Mouse (Mus musculus) ES-Bruce4 (cell line): ENCODE measurements around the gene Tes3-ps. TPM values are rescaled to one million over a fixed set of nuclear protein-coding genes. Genes with fewer than 3 reads are reported as not detected.

Experiments
- H3K27ac ChIP-seq: 2 replicates; pipeline ENCODE4 v1.5.1; 2012; ENCODE audit warnings: low read length, inconsistent platforms; ENCODE audit not compliant: insufficient read depth
- H3K27me3 ChIP-seq: 2 replicates; pipeline ENCODE4 v1.6.1; 2012; ENCODE audit warnings: mild to moderate bottlenecking, low read length, inconsistent platforms; ENCODE audit not compliant: control insufficient read depth, poor library complexity, insufficient read depth, severe bottlenecking
- H3K36me3 ChIP-seq: 2 replicates; pipeline ENCODE4 v1.6.1; 2012; ENCODE audit warnings: inconsistent platforms, mild to moderate bottlenecking, low read length, moderate library complexity; ENCODE audit not compliant: control insufficient read depth, poor library complexity, insufficient read depth, severe bottlenecking
- H3K4me1 ChIP-seq: one replicate; pipeline ENCODE4 v1.8.1; 2011; ENCODE audit warnings: low read length; ENCODE audit not compliant: control insufficient read depth, insufficient read depth
- H3K4me3 ChIP-seq: 2 replicates; pipeline ENCODE4 v1.5.1; 2011; ENCODE audit warnings: low read depth, mild to moderate bottlenecking, low read length
- H3K9ac ChIP-seq: 2 replicates; pipeline ENCODE4 v1.6.1; 2012; ENCODE audit warnings: low read depth, mild to moderate bottlenecking, inconsistent platforms; ENCODE audit not compliant: poor library complexity, severe bottlenecking
- H3K9me3 ChIP-seq: replicated peaks from 2 replicates; pipeline ENCODE4 v1.6.1; 2012; ENCODE audit warnings: mild to moderate bottlenecking, low read length, inconsistent platforms; ENCODE audit not compliant: control insufficient read depth, poor library complexity, insufficient read depth, severe bottlenecking
- CTCF ChIP-seq: IDR thresholded peaks from one replicate; pipeline ENCODE4 v1.8.1; 2011; ENCODE audit warnings: low read depth, low read length
- EP300 ChIP-seq: IDR thresholded peaks from 2 replicates; pipeline ENCODE4 v1.6.1; 2011; ENCODE audit warnings: low read depth, low read length; ENCODE audit not compliant: insufficient read depth
- POLR2A ChIP-seq: IDR thresholded peaks from one replicate; pipeline ENCODE4 v1.8.1; 2011; ENCODE audit warnings: low read length; ENCODE audit not compliant: insufficient read depth
- polyA plus RNA-seq: library from polyadenylated mRNA; stranded (reverse); fragments of >200 nt; gene quantifications from 2 replicates; pipeline ENCODE4 v1.2.4, GENCODE M21; 2011; ENCODE audit warnings: low read depth; ENCODE audit not compliant: missing spikeins, insufficient read depth, insufficient read length

Gene Tes3-ps
- polyA plus RNA-seq, 1 experiment: 5.4 TPM

DNA sequence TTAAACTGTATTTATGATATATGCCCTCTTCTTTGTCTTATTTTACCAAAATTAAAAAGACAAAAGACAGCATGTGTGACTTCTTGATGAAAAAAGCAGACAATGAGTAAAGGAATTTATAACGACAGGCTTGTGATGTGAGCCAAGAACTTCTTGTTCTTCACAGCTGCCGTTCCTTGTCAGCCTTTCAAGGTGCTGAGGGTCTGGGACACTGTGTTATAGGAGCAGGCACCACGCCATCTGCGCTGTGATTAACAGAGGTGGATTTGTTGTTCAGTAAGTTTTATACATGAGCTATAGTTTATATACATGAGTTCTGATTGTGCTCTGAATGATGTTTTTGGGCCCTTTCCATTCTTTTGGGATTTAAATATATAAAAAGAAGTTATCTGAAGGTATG lies 13.7 kb upstream of the Tes3-ps start:
- no peak overlapping the region for H3K4me3 ChIP-seq
- no peaks in the 10 kb centered on the region for H3K36me3 ChIP-seq
- H3K9ac ChIP-seq: no peak overlapping the region
- no peaks in the 10 kb centered on the region for H3K4me1 ChIP-seq
- H3K27ac ChIP-seq: no peak overlapping the region
- no peaks in the 10 kb centered on the region for H3K27me3 ChIP-seq
- TF ChIP-seq POLR2A: no peak
- no peak for TF ChIP-seq CTCF
- TF ChIP-seq EP300: no peak
- H3K9me3 ChIP-seq: no peaks in the 10 kb centered on the region

GRCm38 (mm10) chr13:49480057-49480456 lies 13.1 kb upstream of the Tes3-ps start:
- Histone ChIP-seq H3K4me3 (no peak overlapping the region), H3K27me3 (no peaks in the 10 kb centered on the region), H3K27ac (no peak overlapping the region), H3K9ac (no peak overlapping the region), H3K9me3 (no peaks in the 10 kb centered on the region), H3K36me3 (no peaks in the 10 kb centered on the region), H3K4me1 (no peaks in the 10 kb centered on the region)
- TF ChIP-seq EP300 (no peak), POLR2A (no peak), CTCF (no peak)

- H3K9ac ChIP-seq: no peak overlapping the region
- TF ChIP-seq POLR2A (no peak), CTCF (no peak), EP300 (no peak)
Observed at GRCm38 (mm10) chr13:49480551-49480950, 12.6 kb upstream of the Tes3-ps start.

DNA sequence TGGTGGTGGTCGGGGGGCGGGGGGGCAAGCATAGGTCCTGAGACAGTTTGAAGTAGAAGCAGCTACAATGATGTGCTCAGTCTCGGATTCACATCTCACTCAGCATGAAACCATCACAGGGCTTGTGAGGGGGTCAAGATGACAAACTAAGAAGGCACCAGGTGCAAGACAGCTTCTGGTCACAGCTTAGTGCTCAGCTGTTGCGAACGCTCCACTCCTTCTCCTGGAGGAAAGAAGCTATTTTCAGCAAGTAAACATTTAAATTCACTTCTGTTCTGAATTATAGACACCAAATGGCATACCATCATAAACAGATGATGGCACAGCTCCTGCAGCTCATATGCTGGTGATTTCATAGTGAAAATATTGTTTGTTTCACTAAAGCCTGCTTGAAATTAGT lies 7.7 kb upstream of the Tes3-ps start:
- no peak for TF ChIP-seq CTCF
- no peak for TF ChIP-seq EP300
- TF ChIP-seq POLR2A: no peak
- Histone ChIP-seq H3K27ac (no peak overlapping the region), H3K27me3 (no peaks in the 10 kb centered on the region), H3K9me3 (no peaks in the 10 kb centered on the region), H3K36me3 (no peaks in the 10 kb centered on the region), H3K9ac (no peak overlapping the region), H3K4me3 (no peak overlapping the region), H3K4me1 (no peaks in the 10 kb centered on the region)

More at GRCm38 (mm10) chr13:49480551-49480950, 12.6 kb upstream of the Tes3-ps start:
- no peaks in the 10 kb centered on the region for H3K4me1 ChIP-seq
- H3K36me3 ChIP-seq: no peaks in the 10 kb centered on the region
- no peak overlapping the region for H3K4me3 ChIP-seq
- H3K27ac ChIP-seq: no peak overlapping the region
- no peaks in the 10 kb centered on the region for H3K27me3 ChIP-seq
- H3K9me3 ChIP-seq: no peaks in the 10 kb centered on the region

DNA sequence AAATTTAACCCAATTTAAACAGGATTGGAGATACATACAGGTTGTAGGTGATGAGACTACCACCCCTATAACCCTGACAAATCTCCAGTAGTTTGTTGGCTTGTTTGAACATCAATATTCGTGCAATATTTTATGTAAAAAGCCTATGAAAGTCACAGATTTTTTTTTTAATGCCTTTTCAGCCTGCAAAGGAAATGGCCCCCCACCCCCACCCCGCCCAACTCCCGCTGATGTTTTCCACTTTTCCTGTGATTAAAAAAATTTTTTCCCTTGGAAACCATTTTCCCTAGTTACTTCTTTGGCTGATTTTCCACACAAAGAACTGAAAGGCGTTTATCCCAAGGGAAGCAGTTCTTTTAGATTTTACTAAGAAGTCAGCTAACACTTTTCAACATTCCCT lies 11.4 kb downstream of the Tes3-ps start, which contains the start of gene Ecm2:
TSS of gene Ecm2 (plus strand) at position 301 of the 400 bp plus-strand sequence.
- TF ChIP-seq EP300 (no peak), POLR2A (no peak), CTCF (no peak)
- no peaks in the 10 kb centered on the region for H3K9me3 ChIP-seq
- no peak within 1 kb of the TSS for H3K27ac ChIP-seq
- no peaks in the 10 kb centered on the region for H3K4me1 ChIP-seq
- no peaks in the 10 kb centered on the region for H3K36me3 ChIP-seq
- H3K27me3 ChIP-seq: no peaks in the 10 kb centered on the region
- no peak within 1 kb of the TSS for H3K4me3 ChIP-seq
- H3K9ac ChIP-seq: no peak within 1 kb of the TSS

DNA sequence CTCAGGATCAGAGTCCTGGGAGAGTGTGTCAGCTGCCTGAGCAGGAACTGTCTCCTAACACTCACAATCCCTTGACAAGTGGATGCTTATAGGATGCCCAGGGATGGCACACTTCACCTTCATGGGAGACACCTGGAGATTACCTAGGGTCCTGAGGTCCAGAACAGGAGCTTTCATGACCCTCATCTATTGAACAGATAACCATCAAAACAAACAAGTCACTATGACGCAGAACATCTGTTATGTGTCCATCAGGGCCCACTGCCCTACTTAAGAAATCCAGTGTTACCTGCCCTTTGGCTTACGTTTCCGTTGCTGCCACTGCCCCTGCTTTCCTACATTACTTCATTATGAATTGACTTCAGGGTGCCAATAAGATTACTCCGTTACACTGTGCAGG lies 12.7 kb downstream of the Tes3-ps start:
- Histone ChIP-seq H3K36me3 (no peaks in the 10 kb centered on the region), H3K27me3 (no peaks in the 10 kb centered on the region), H3K4me3 (no peak overlapping the region), H3K4me1 (no peaks in the 10 kb centered on the region), H3K27ac (no peak overlapping the region), H3K9me3 (no peaks in the 10 kb centered on the region), H3K9ac (no peak overlapping the region)
- TF ChIP-seq CTCF (no peak), EP300 (no peak), POLR2A (no peak)
